Mouse (Mus musculus): ENCODE results near the gene Prx. TPM values are rescaled to one million over a fixed set of nuclear protein-coding genes. Genes with fewer than 3 reads are reported as not detected.

The Prx gene
- polyA plus RNA-seq, 1 experiment from 2014 or later: 6.2 TPM

DNA sequence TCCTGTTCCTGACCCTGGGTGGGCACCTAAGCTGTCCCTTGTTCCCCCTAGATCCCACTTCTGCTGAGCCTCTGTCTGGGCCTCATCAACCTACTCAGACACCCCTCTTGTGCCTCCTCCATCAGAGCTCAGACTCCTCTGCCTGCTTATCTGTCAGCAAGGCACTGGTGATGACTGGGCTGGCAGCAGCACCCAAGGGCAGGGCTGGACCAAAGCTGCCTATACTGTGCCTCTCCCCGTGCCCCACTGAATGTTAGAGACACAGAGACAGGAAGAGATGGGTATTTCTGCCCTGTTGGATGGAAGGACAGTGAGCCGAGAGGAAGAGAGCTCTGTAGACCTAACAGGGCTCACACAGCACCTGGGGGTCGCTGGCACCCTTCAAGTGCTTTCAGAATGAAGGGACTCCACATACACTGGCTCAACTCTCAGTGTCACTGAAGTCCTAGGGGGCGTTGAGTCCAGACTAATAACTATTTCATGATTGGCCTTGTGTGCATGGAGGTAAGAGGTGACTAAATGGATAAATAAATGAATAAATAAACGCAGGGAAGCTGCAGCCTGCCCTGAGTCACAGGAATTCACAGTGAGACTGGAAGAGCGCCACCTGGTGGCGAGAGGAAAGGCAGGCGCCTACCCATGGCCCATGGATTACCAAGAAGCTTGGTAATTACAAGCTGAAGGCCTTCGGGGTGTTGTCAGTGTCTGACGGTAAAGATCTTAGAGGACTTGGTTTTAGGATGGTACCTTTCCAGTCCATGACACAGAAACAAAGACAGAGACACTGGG is 27.1 kb downstream of the Prx start:
- no peak overlapping the region for H3K9ac ChIP-seq
- ATAC-seq (ENCODE audit: insufficient number of reproducible peaks, insufficient read depth, low FRiP score, low TSS enrichment): peak; percentile 54; the same call in 1 of the 2 replicates
- no peak overlapping the region for H3K27ac ChIP-seq
- no peaks in the 10 kb centered on the region for H3K4me1 ChIP-seq
- no peaks in the 10 kb centered on the region for H3K27me3 ChIP-seq
- no peak overlapping the region for H3K4me2 ChIP-seq (replicated peaks)
- H3K36me3 ChIP-seq: peaks cover 16% of the 10 kb centered on the region
- H3K4me3 ChIP-seq: no peak overlapping the region
- no peaks in the 10 kb centered on the region for H3K9me3 ChIP-seq
- WGBS: 26% methylated on average over 10 of the region's 10 CpGs

DNA sequence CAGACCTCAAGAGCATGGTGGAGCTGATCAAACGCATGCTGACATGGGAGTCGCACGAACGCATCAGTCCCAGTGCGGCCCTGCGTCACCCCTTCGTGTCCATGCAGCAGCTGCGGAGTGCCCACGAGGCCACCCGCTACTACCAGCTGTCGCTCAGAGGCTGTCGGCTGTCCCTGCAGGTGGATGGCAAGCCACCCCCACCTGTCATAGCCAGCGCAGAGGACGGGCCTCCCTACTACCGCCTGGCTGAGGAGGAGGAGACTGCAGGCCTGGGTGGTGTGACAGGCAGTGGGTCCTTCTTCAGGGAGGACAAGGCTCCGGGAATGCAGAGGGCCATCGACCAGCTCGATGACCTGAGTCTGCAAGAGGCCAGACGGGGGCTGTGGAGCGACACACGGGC is 29.9 kb downstream of the Prx start:
- peaks cover 42% of the 10 kb centered on the region for H3K36me3 ChIP-seq
- no peaks in the 10 kb centered on the region for H3K4me1 ChIP-seq
- no peak overlapping the region for H3K4me3 ChIP-seq
- WGBS: 84% methylated on average over 21 of the region's 21 CpGs
- no peaks in the 10 kb centered on the region for H3K9me3 ChIP-seq
- ATAC-seq (ENCODE audit: insufficient number of reproducible peaks, insufficient read depth, low FRiP score, low TSS enrichment): no peak
- no peak overlapping the region for H3K27ac ChIP-seq
- no peak overlapping the region for H3K4me2 ChIP-seq (replicated peaks)
- no peak overlapping the region for H3K9ac ChIP-seq
- no peaks in the 10 kb centered on the region for H3K27me3 ChIP-seq

DNA sequence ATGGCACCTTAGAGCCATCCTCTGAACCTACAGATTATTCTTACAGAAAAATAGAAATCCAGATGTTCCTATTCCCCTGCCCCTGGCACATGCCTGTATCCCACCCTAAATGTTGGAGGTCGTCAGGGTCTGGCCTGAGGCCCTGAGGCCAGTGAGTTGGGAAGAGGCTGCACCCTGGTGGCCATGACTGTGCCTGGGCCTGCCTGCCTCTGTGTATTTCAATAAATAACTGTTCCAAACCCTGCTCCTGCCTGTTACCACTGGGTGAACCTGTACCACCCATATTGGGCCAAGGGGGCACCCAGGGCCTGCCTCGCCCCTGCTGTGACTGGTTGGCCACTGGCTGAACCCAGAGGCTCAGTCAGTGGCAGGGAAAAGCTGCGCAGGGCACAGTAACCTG is 31.8 kb downstream of the Prx start:
- ATAC-seq (ENCODE audit: insufficient number of reproducible peaks, insufficient read depth, low FRiP score, low TSS enrichment): no peak
- Histone ChIP-seq H3K27me3 (no peaks in the 10 kb centered on the region), H3K27ac (no peak overlapping the region), H3K9ac (no peak overlapping the region), H3K4me3 (no peak overlapping the region), H3K4me1 (no peaks in the 10 kb centered on the region), H3K4me2 (replicated peaks) (no peak overlapping the region), H3K36me3 (peaks cover 51% of the 10 kb centered on the region), H3K9me3 (no peaks in the 10 kb centered on the region)
- 77% methylated on average over 3 of the region's 3 CpGs for WGBS

DNA sequence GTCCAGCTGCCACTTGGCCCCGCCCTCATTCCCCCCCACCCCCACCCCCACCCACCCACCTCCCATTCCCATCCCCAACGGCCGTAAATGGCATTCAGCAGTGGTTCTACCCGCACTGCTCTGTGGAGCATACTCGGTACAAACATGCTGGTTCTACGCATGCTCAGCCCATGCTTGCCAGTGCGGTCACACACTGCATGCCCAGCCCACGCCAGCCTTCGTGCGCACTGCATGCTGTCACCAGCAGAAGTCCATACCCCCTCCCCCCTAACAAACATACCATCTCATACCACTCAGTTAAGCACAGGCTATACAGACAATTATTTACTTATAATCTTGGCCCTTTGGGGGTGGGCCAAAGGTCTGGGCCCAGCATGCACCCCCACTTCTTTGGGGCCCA is 32.6 kb downstream of the Prx start:
- Histone ChIP-seq H3K27me3 (no peaks in the 10 kb centered on the region), H3K9ac (no peak overlapping the region), H3K9me3 (no peaks in the 10 kb centered on the region), H3K4me2 (replicated peaks) (no peak overlapping the region), H3K27ac (no peak overlapping the region), H3K4me1 (no peaks in the 10 kb centered on the region), H3K4me3 (no peak overlapping the region), H3K36me3 (peaks cover 58% of the 10 kb centered on the region)
- WGBS: 92% methylated on average over 10 of the region's 10 CpGs
- peak; percentile 36; the same call in 1 of the 2 replicates for ATAC-seq (ENCODE audit: insufficient number of reproducible peaks, insufficient read depth, low FRiP score, low TSS enrichment)

DNA sequence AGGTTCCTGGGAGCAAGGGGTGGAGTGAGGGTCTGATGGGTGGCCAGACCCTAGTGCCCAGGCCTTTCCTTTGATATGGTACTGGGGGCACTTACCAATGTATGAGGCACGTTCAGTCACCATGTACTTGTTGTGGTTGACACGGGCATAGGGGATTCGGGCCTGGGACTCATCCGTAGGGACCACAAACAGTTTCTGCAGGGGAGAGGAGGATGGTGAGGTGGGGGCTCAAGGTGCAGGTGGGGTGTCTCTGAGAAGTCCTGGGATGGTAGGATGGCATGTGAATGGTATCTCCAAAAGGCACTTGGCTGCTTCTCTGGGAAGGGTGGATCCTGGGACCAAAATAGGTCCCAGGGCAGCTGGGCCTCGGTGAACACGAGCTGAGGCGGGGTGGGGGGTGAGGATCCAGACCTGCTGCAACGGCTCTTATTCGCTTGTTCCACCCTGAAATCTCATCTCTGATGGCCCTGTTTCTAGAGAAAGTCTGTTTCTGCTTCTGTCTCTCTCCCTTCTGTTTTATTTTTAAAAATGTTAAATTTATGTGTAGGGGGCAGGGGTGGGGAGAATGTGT is 33.4 kb downstream of the Prx start:
- Histone ChIP-seq H3K4me3 (no peak overlapping the region), H3K4me1 (no peaks in the 10 kb centered on the region), H3K36me3 (peaks cover 65% of the 10 kb centered on the region), H3K9ac (no peak overlapping the region), H3K27me3 (no peaks in the 10 kb centered on the region), H3K27ac (no peak overlapping the region), H3K9me3 (no peaks in the 10 kb centered on the region), H3K4me2 (replicated peaks) (no peak overlapping the region)
- ATAC-seq (ENCODE audit: insufficient number of reproducible peaks, insufficient read depth, low FRiP score, low TSS enrichment): no peak
- WGBS: 87% methylated on average over 9 of the region's 9 CpGs

DNA sequence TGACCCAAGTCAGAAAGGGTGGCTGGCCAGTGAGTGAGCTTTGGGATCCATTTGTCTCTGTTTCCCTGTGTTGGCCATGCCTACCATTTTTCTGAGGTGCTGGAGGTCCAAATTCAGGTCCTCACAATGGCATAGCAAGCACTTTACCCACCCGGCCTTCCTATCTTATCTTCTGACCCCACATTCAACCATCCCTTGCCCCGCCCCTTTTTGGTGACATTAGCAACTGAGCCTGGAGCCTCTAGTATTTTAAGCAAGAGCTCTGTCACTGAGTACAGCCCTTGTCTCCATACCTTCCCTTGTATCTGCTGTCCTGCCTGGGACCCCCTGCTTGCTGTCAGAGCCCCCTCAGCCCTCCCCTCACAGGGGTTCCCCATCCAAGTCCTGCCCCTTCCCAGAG is 36.3 kb downstream of the Prx start:
- H3K9me3 ChIP-seq: no peaks in the 10 kb centered on the region
- no peak overlapping the region for H3K27ac ChIP-seq
- no peak for ATAC-seq (ENCODE audit: insufficient number of reproducible peaks, insufficient read depth, low FRiP score, low TSS enrichment)
- peaks cover 78% of the 10 kb centered on the region for H3K36me3 ChIP-seq
- H3K27me3 ChIP-seq: no peaks in the 10 kb centered on the region
- no peak overlapping the region for H3K4me3 ChIP-seq
- H3K4me2 ChIP-seq (replicated peaks): no peak overlapping the region
- no peaks in the 10 kb centered on the region for H3K4me1 ChIP-seq
- 87% methylated on average over 2 of the region's 2 CpGs for WGBS
- no peak overlapping the region for H3K9ac ChIP-seq

GRCm38 (mm10) chr7:27536618-27537017 is 37.5 kb downstream of the Prx start:
- Histone ChIP-seq H3K36me3 (peaks cover 72% of the 10 kb centered on the region), H3K4me1 (peaks cover 4% of the 10 kb centered on the region; the same call in 1 of the 2 replicates), H3K9ac (no peak overlapping the region), H3K9me3 (no peaks in the 10 kb centered on the region), H3K27ac (no peak overlapping the region), H3K4me3 (no peak overlapping the region), H3K27me3 (no peaks in the 10 kb centered on the region), H3K4me2 (replicated peaks) (no peak overlapping the region)
- WGBS: 89% methylated on average over 6 of the region's 6 CpGs
- ATAC-seq (ENCODE audit: insufficient number of reproducible peaks, insufficient read depth, low FRiP score, low TSS enrichment): no peak

GRCm38 (mm10) chr7:27537998-27538397 is 38.9 kb downstream of the Prx start:
- Histone ChIP-seq H3K4me3 (no peak overlapping the region), H3K36me3 (peaks cover 58% of the 10 kb centered on the region), H3K4me1 (peaks cover 11% of the 10 kb centered on the region; the same call in 1 of the 2 replicates), H3K9me3 (no peaks in the 10 kb centered on the region), H3K27me3 (no peaks in the 10 kb centered on the region), H3K4me2 (replicated peaks) (no peak overlapping the region), H3K9ac (no peak overlapping the region), H3K27ac (no peak overlapping the region)
- 90% methylated on average over 8 of the region's 8 CpGs for WGBS
- ATAC-seq (ENCODE audit: insufficient number of reproducible peaks, insufficient read depth, low FRiP score, low TSS enrichment): no peak

DNA sequence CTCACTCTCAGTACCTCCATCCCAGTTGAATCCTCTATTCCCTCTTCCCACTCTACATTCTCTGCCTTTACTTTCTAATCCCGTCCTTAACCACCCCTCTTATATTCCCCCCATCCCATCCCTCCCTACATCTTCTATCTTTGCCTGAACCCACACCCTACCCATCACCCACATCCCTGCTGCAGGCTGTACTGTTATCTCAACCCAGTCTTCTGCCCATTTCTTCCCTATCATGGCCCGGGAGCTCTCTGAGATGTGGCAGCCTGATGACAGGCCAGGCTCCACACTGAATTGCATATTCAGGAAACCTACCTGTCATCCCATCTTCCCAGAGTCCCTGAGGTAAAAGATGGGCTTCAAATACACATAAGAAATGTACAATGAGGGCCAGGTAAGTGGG is 39.7 kb downstream of the Prx start:
- H3K9ac ChIP-seq: no peak overlapping the region
- no peaks in the 10 kb centered on the region for H3K9me3 ChIP-seq
- no peak for ATAC-seq (ENCODE audit: insufficient number of reproducible peaks, insufficient read depth, low FRiP score, low TSS enrichment)
- H3K4me2 ChIP-seq (replicated peaks): no peak overlapping the region
- H3K27ac ChIP-seq: no peak overlapping the region
- whole genome bisulfite sequencing: 82% methylated on average over 2 of the region's 2 CpGs
- H3K27me3 ChIP-seq: no peaks in the 10 kb centered on the region
- peaks cover 50% of the 10 kb centered on the region for H3K36me3 ChIP-seq
- H3K4me3 ChIP-seq: no peak overlapping the region
- H3K4me1 ChIP-seq: peaks cover 11% of the 10 kb centered on the region; the same call in 1 of the 2 replicates

DNA sequence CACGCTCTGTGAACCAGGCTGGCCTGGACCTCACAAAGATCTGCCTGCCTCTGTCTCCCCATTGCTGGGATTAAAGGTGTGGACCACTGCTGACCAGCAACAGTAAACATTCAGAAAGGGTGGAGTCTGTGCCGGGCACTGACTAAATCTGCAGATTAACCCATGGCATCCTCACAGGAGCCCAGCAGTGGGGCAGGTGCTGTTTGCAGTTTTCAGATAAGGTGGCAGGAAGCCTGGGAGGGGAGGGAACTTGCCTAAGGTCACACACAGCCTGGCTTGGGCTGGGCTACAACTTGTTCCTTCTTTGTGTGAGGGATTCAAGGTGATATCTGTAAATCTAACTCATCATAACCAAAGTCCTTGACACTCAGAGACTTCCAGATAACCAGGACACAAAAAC is 41.4 kb downstream of the Prx start:
- H3K4me3 ChIP-seq: no peak overlapping the region
- H3K27ac ChIP-seq: no peak overlapping the region
- no peak for ATAC-seq (ENCODE audit: insufficient number of reproducible peaks, insufficient read depth, low FRiP score, low TSS enrichment)
- no peak overlapping the region for H3K9ac ChIP-seq
- H3K27me3 ChIP-seq: no peaks in the 10 kb centered on the region
- no peak overlapping the region for H3K4me2 ChIP-seq (replicated peaks)
- H3K36me3 ChIP-seq: peaks cover 43% of the 10 kb centered on the region
- H3K4me1 ChIP-seq: peaks cover 11% of the 10 kb centered on the region; the same call in 1 of the 2 replicates
- no peaks in the 10 kb centered on the region for H3K9me3 ChIP-seq
- WGBS: 71% methylated on average over 2 of the region's 2 CpGs

- H3K9ac ChIP-seq: no peak overlapping the region
- H3K4me3 ChIP-seq: no peak overlapping the region
- no peaks in the 10 kb centered on the region for H3K27me3 ChIP-seq
- 87% methylated on average over 6 of the region's 6 CpGs for WGBS
- peaks cover 41% of the 10 kb centered on the region for H3K36me3 ChIP-seq
- H3K4me2 ChIP-seq (replicated peaks): no peak overlapping the region
- no peak for ATAC-seq (ENCODE audit: insufficient number of reproducible peaks, insufficient read depth, low FRiP score, low TSS enrichment)
- no peak overlapping the region for H3K27ac ChIP-seq
- peaks cover 11% of the 10 kb centered on the region; the same call in 1 of the 2 replicates for H3K4me1 ChIP-seq
- H3K9me3 ChIP-seq: no peaks in the 10 kb centered on the region
Measured at GRCm38 (mm10) chr7:27540935-27541334, 41.8 kb downstream of the Prx start.

- Histone ChIP-seq H3K9ac (peak overlapping the region; percentile 62; the same call in 1 of the 2 replicates), H3K9me3 (no peaks in the 10 kb centered on the region), H3K4me1 (peaks cover 11% of the 10 kb centered on the region; the same call in 1 of the 2 replicates), H3K27me3 (no peaks in the 10 kb centered on the region), H3K36me3 (peaks cover 36% of the 10 kb centered on the region), H3K4me3 (no peak overlapping the region), H3K4me2 (replicated peaks) (peak overlapping the region; percentile 89; the same call in 1 of the 2 replicates), H3K27ac (no peak overlapping the region)
- 80% methylated on average over 16 of the region's 16 CpGs for WGBS
- ATAC-seq (ENCODE audit: insufficient number of reproducible peaks, insufficient read depth, low FRiP score, low TSS enrichment): no peak
Measured at GRCm38 (mm10) chr7:27541431-27541830, 42.3 kb downstream of the Prx start.

Data from embryonic facial prominence, embryonic 12.5 days (tissue).